Mouse (Mus musculus): ENCODE data around the gene Dnah12. TPM values are rescaled to one million over a fixed set of nuclear protein-coding genes. Genes with fewer than 3 reads are reported as not detected.

The Dnah12 gene
- polyA plus RNA-seq, 1 experiment: 0.04 TPM

DNA sequence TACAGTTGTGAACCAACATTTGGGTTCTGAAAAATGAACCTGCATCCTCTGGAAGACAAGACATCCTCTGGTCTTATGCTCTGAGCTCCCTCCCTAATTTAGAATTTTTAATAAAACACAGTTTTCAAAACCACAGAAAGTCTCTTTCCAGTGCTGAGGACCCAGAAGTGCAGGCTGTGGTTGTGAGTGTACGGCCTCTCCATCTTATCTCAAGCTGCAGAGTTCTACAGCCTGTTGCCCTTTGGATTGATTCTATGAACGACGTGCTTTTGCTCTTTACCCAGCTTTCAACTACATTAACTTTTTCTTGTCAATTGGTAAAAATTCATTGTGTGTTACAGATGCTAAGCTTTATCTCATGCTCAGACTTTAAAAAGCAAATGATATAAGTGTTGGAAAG lies 105.3 kb downstream of the Dnah12 start:
- H3K27ac ChIP-seq (ENCODE audit: insufficient read depth, low read depth, low read length): no peak overlapping the region
- no peaks in the 10 kb centered on the region for H3K4me1 ChIP-seq (ENCODE audit: control insufficient read depth, insufficient read depth, low read length)
- no peak overlapping the region for H3K4me3 ChIP-seq (ENCODE audit: insufficient read depth, low read length)
- no peak for TF ChIP-seq POLR2A (IDR thresholded peaks at IDR 0.05; ENCODE audit: borderline replicate concordance, low read depth, low read length)
- TF ChIP-seq CTCF (IDR thresholded peaks at IDR 0.05; ENCODE audit: low read depth, low read length): no peak

DNA sequence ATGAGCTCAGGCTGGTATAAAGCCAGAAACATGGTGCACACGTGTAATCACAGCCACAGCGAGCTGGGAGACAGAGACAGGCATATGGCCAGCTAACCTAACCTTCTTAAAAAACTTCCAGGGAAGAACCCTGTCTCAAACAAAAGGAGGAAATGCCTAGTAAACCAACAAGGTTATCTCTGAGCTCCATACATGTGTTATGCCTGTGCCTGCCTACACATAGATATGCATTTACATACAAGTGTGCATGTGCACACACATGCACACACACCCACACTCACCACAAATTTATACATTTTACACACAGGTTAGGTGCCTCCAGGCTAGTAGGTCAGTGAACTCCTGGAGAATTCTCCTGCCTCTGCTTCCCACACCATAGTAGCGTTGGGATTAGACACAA lies 106.2 kb downstream of the Dnah12 start:
- Histone ChIP-seq H3K4me3 (ENCODE audit: insufficient read depth, low read length) (no peak overlapping the region), H3K27ac (ENCODE audit: insufficient read depth, low read depth, low read length) (no peak overlapping the region), H3K4me1 (ENCODE audit: control insufficient read depth, insufficient read depth, low read length) (no peaks in the 10 kb centered on the region)
- no peak for TF ChIP-seq POLR2A (IDR thresholded peaks at IDR 0.05; ENCODE audit: borderline replicate concordance, low read depth, low read length)
- TF ChIP-seq CTCF (IDR thresholded peaks at IDR 0.05; ENCODE audit: low read depth, low read length): no peak

DNA sequence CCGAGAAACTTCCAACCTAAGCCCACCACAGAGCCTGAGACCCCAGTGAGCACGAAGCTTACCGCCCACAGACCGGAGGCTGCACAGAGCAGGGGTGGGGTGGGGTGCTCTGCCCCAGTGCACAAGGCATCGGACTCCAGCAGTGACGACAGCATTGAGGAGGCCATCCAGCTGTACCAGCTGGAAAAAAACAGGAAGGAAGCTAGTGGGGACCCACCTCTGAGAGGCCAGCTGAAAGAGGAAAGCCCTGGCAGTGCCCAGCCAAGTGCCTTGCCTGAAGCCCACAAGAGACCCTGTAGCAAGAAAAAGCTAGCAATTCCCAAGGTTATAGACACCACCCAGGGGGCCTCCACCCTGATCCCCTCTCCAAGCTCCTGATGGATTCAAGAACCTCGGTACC lies 112.4 kb downstream of the Dnah12 start:
- Histone ChIP-seq H3K4me3 (ENCODE audit: insufficient read depth, low read length) (no peak overlapping the region), H3K4me1 (ENCODE audit: control insufficient read depth, insufficient read depth, low read length) (peaks cover 7% of the 10 kb centered on the region), H3K27ac (ENCODE audit: insufficient read depth, low read depth, low read length) (no peak overlapping the region)
- TF ChIP-seq CTCF (IDR thresholded peaks at IDR 0.05; ENCODE audit: low read depth, low read length) (no peak), POLR2A (IDR thresholded peaks at IDR 0.05; ENCODE audit: borderline replicate concordance, low read depth, low read length) (no peak)

DNA sequence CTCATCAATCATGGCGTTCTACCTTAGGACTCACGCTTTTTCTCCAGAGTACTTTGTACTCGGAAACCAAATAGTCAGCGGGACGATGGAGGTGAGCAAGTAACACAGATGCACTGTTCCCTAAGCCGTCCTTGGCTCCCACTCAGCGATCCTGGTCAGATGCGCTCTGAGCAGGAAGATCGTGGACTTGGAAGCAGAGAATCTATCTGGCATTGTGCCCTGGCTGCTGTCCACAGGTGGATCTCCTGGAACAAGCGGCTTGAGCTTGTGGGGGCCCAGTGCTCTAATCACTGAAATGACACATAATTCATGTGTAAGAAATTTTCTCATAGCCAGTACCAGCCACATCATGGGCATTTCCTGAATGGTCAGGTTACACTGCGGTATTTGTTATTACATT lies 119.7 kb downstream of the Dnah12 start:
- Histone ChIP-seq H3K27ac (ENCODE audit: insufficient read depth, low read depth, low read length) (no peak overlapping the region), H3K4me1 (ENCODE audit: control insufficient read depth, insufficient read depth, low read length) (no peaks in the 10 kb centered on the region), H3K4me3 (ENCODE audit: insufficient read depth, low read length) (no peak overlapping the region)
- TF ChIP-seq CTCF (IDR thresholded peaks at IDR 0.05; ENCODE audit: low read depth, low read length) (no peak), POLR2A (IDR thresholded peaks at IDR 0.05; ENCODE audit: borderline replicate concordance, low read depth, low read length) (no peak)

DNA sequence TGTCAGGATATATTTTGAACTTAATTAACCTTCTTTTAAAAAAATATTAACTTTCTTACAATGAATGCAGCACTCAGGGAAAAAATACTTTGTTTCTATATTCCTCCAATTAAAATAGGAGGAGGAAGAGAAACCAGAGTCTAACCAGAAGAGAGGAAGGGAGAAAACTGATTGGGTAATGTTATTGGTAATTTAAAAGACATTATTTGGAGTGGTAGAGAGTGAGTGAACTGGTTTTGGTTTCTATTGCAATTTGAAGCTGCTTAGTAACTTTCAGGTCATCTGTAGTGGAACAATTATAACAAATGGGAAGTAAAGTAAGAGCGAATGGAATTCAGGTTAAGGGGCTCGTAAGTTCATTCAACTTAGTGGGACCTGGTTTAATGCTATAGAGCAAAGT lies 120.8 kb downstream of the Dnah12 start:
- Histone ChIP-seq H3K4me3 (ENCODE audit: insufficient read depth, low read length) (no peak overlapping the region), H3K27ac (ENCODE audit: insufficient read depth, low read depth, low read length) (no peak overlapping the region), H3K4me1 (ENCODE audit: control insufficient read depth, insufficient read depth, low read length) (no peaks in the 10 kb centered on the region)
- no peak for TF ChIP-seq POLR2A (IDR thresholded peaks at IDR 0.05; ENCODE audit: borderline replicate concordance, low read depth, low read length)
- TF ChIP-seq CTCF (IDR thresholded peaks at IDR 0.05; ENCODE audit: low read depth, low read length): no peak

DNA sequence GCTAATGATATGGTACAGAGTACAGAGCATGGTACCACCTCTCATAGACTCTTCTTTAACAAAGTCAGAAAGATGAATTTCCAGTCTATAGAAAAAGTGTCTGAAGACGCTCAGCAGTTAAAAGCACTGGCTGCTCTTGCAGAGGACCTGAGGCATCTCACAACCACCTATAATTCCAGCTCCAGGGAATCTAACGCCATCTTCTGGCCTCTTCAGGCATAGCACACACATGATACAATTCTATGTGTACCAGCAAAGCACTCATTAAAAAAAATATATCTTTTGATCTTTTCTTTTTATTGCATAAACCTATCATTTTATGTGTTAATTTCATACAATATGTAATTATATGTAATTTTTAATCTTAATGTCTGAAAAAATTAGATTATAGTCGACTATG lies 121.8 kb downstream of the Dnah12 start:
- Histone ChIP-seq H3K27ac (ENCODE audit: insufficient read depth, low read depth, low read length) (no peak overlapping the region), H3K4me3 (ENCODE audit: insufficient read depth, low read length) (no peak overlapping the region), H3K4me1 (ENCODE audit: control insufficient read depth, insufficient read depth, low read length) (no peaks in the 10 kb centered on the region)
- TF ChIP-seq CTCF (IDR thresholded peaks at IDR 0.05; ENCODE audit: low read depth, low read length): no peak
- TF ChIP-seq POLR2A (IDR thresholded peaks at IDR 0.05; ENCODE audit: borderline replicate concordance, low read depth, low read length): no peak

DNA sequence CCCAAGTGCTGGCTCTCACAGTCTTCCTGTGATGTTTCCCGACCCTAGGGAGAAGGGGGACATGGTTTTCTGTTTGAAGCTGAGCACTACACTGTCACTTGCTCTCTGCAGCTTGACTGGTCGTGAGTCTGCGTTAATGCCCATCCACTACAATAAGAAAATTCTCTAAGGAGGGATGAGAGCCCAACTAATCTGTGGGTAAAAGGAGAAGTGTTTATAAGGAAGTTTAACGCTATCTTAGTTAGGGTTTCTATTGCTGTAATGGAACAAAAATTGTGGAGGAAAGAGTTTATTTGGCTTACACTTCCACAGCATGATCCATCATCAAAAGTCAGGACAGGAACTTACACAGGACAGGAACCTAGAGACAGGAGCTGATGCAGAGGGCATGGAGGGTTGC lies 123.7 kb downstream of the Dnah12 start:
- TF ChIP-seq CTCF (IDR thresholded peaks at IDR 0.05; ENCODE audit: low read depth, low read length): no peak
- TF ChIP-seq POLR2A (IDR thresholded peaks at IDR 0.05; ENCODE audit: borderline replicate concordance, low read depth, low read length): no peak
- Histone ChIP-seq H3K4me1 (ENCODE audit: control insufficient read depth, insufficient read depth, low read length) (no peaks in the 10 kb centered on the region), H3K4me3 (ENCODE audit: insufficient read depth, low read length) (no peak overlapping the region), H3K27ac (ENCODE audit: insufficient read depth, low read depth, low read length) (no peak overlapping the region)

DNA sequence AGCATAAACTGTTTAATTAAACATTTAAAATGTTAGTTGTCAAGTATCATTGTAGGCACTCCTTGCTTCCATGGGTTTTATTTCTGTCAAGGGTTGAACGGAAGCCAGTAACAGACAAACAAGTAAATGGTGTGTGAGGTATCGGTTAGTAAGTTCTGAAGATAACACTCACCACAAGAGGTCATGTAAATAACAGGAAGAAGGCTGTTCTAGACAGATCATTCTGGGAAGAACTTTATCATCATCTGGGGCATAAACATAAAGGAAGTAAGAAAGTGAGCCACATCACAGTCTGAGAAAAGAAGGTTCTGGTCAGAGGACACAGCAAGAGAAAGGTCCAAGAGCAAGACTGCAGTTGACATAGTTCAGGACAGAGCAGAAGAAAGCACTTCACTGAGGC lies 132.9 kb downstream of the Dnah12 start:
- no peaks in the 10 kb centered on the region for H3K4me1 ChIP-seq (ENCODE audit: control insufficient read depth, insufficient read depth, low read length)
- TF ChIP-seq CTCF (IDR thresholded peaks at IDR 0.05; ENCODE audit: low read depth, low read length) (no peak), POLR2A (IDR thresholded peaks at IDR 0.05; ENCODE audit: borderline replicate concordance, low read depth, low read length) (no peak)
- H3K4me3 ChIP-seq (ENCODE audit: insufficient read depth, low read length): no peak overlapping the region
- H3K27ac ChIP-seq (ENCODE audit: insufficient read depth, low read depth, low read length): no peak overlapping the region

DNA sequence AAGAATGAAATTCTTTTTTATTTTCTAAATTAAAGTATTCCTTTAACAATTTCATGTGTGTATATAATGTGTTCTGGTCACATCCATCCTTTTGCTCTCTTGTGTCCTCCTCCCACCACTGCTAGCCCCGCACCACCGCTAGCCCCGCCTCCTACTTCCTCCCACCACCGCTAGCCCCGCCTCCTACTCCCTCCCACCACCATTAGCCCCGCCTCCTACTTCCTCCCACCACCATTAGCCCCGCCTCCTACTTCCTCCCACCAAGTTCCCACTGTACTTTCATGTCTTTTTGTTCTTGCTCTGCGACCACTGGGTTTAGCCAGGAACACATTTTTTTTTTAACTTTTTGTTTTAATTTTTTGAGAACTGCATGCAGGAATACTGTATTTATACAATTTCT lies 160.0 kb downstream of the Dnah12 start:
- Histone ChIP-seq H3K4me1 (ENCODE audit: control insufficient read depth, insufficient read depth, low read length) (no peaks in the 10 kb centered on the region), H3K4me3 (ENCODE audit: insufficient read depth, low read length) (no peak overlapping the region), H3K27ac (ENCODE audit: insufficient read depth, low read depth, low read length) (no peak overlapping the region)
- TF ChIP-seq POLR2A (IDR thresholded peaks at IDR 0.05; ENCODE audit: borderline replicate concordance, low read depth, low read length) (no peak), CTCF (IDR thresholded peaks at IDR 0.05; ENCODE audit: low read depth, low read length) (no peak)

DNA sequence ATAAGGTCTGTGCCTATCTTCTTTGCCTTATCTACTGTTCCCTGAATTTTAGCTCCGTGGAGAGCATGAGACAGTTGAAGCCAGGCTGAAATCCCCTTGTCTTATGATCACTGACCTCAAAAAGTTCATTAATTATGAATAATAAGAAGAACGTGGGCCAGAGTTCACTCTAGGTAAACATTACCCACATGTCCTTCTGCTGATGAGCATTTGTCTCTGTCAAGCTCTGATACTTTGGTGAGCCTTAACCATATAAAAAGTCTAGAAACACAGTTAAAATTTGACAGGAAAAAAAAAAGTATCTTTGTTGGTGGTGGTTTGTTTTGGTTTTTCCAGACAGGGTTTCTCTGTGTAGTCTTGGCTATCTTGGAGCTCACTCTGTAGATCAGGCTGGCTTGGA lies 161.0 kb downstream of the Dnah12 start:
- no peak overlapping the region for H3K27ac ChIP-seq (ENCODE audit: insufficient read depth, low read depth, low read length)
- no peak overlapping the region for H3K4me3 ChIP-seq (ENCODE audit: insufficient read depth, low read length)
- no peak for TF ChIP-seq POLR2A (IDR thresholded peaks at IDR 0.05; ENCODE audit: borderline replicate concordance, low read depth, low read length)
- TF ChIP-seq CTCF (IDR thresholded peaks at IDR 0.05; ENCODE audit: low read depth, low read length): no peak
- peaks cover 4% of the 10 kb centered on the region for H3K4me1 ChIP-seq (ENCODE audit: control insufficient read depth, insufficient read depth, low read length)

DNA sequence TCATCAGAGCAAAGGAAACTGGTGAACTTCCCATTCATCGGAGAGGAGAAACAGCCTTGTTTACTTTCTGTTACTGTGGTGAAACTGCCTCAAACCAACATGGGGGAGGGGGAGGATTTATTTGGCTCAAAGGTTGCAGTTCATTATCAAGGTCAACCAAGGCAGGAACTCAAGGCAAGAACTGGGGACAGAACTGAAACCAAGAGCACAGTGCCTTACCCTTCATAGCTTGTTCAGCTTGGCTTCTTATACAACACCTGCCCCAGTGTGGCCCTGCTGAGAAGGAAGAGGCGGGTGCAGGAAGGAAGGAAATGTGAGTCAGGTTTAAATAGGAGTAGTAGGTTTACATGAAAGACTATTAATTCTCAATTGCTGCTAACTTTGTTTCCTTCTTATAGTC lies 165.3 kb downstream of the Dnah12 start:
- H3K4me1 ChIP-seq (ENCODE audit: control insufficient read depth, insufficient read depth, low read length): peaks cover 4% of the 10 kb centered on the region
- H3K27ac ChIP-seq (ENCODE audit: insufficient read depth, low read depth, low read length): no peak overlapping the region
- no peak for TF ChIP-seq POLR2A (IDR thresholded peaks at IDR 0.05; ENCODE audit: borderline replicate concordance, low read depth, low read length)
- TF ChIP-seq CTCF (IDR thresholded peaks at IDR 0.05; ENCODE audit: low read depth, low read length): no peak
- 0 out of 2 replicates have a peak overlapping the region, but pooled peaks have one; percentile 13 for H3K4me3 ChIP-seq (ENCODE audit: insufficient read depth, low read length)

Data from bone marrow macrophage, adult 2 months (primary cell).